Mouse (Mus musculus) retina, postnatal 1 day (tissue): ENCODE data around the gene Gm12248.
"Not testable (repeated sequence)": the region's sequence is repeated elsewhere in the genome, so short reads cannot be mapped to it uniquely, and the experiment has no call there.

Experiments used
- DNase-seq: peaks from one replicate; pipeline ENCODE4 v3.0.0-alpha.2; 2012

Gene Gm12248

GRCm38 (mm10) chr11:58102146-58102545 is 9.2 kb upstream of the Gm12248 start:
- DNase-seq = no peak

GRCm38 (mm10) chr11:58101194-58101720 is 8.3 kb upstream of the Gm12248 start:
- DNase-seq = no peak

DNA sequence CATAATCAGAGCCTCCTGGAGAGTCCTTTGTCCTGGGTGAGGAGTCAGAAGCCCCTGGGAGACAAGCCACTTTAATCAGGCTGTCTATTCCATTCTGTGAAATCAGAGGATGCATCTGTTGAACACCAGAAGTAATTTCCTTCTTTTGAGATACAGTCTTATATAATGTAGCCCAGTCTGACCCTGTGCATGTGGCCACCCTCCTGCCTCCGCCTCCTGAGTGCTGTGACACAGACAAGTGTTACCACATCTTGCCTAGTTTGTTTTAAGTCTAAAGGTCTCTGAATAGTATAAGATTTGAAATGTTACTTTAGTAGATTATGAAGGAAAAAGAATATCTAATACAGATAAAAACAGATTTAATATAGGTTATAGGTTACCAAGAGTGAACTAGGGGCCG is 7.1 kb upstream of the Gm12248 start:
- DNase-seq = no peak

- DNase-seq = not testable (repeated sequence)
Measured at GRCm38 (mm10) chr11:58098366-58098720, 5.4 kb upstream of the Gm12248 start.

DNA sequence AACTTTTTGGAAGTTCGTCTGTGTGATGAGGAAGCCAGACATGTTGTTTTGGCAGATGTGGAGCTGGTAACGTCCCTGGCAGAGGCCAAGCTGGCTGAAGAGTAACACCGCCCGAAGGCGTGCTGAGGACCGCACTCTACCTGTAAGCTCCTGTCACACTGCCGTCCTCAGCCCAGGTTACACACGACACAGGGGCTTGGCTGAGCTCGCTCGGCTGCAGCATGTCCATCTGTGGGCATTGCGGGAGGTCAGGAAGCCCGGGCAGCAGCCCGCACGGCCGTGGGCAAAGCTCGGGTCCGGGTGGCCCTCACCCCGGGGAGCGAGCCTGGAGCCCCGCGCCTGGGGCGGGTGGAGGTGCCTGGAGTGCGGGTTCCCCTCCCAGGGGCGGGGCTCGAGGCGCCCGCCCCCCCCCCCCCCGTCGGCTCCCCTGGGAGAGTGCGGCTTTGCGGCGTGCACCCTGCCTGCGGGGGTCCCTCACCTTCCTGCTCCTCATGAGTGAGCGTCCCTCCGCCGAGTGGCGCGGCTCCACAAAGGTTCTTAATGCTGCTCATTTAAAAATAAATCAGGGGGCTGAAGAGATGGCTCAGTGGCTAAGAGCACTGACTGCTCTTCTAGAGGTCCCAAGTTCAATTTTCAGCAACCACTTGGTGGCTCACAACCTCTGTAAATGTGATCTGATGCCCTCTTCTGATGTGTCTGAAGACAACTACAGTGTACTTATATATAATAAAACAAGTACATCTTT is 4.9 kb upstream of the Gm12248 start:
- peak; percentile 30 for DNase-seq

- no peak for DNase-seq
Measured at GRCm38 (mm10) chr11:58096821-58097620, 4.1 kb upstream of the Gm12248 start.

GRCm38 (mm10) chr11:58096160-58096559 is 3.2 kb upstream of the Gm12248 start:
- DNase-seq = no peak

GRCm38 (mm10) chr11:58095561-58095960 is 2.6 kb upstream of the Gm12248 start:
- no peak for DNase-seq

DNA sequence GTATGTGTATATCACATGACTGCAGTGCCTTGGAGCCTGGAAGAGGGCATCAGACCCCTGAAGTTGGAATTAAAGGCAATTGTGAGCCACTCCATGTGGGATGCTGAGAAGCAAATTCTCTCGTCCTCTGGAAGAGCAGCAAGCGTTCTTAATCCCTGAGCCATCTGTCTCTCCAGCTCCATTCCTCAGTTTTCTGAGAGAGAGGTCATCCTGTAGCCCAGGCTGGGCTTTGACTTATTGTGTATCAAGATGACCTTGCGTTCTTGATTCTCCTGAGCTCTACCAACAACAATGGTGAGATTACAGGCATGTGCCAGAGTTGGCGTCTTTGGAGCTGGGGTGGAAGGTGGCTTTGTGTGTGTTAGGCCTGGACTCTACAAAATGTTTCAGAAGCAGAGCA is 1.8 kb upstream of the Gm12248 start:
- DNase-seq = peak; percentile 51

- no peak for DNase-seq
Measured at GRCm38 (mm10) chr11:58092541-58092940, 393 bp downstream of the Gm12248 start.

- DNase-seq = no peak
Measured at GRCm38 (mm10) chr11:58081716-58082115, 11.2 kb downstream of the Gm12248 start.

DNA sequence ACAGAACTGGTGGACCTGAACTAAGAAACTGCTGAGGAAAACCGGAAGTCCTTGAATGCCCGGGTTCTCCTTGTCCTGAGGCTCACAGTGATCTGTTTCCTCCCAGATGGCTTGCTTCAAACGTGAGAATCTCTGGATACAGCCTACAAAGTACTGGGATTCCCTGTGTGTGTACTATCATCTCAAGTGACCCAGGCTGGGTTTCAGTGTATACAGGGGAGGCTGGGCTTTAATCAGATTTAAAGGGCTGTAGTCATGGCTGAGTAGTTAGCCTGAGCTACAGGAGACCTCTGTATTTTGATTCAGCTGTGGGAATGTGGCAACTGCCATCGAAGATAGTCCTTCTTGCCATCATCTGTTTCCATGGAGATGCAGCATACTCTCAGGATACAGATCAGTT is 15.7 kb downstream of the Gm12248 start:
- no peak for DNase-seq

DNA sequence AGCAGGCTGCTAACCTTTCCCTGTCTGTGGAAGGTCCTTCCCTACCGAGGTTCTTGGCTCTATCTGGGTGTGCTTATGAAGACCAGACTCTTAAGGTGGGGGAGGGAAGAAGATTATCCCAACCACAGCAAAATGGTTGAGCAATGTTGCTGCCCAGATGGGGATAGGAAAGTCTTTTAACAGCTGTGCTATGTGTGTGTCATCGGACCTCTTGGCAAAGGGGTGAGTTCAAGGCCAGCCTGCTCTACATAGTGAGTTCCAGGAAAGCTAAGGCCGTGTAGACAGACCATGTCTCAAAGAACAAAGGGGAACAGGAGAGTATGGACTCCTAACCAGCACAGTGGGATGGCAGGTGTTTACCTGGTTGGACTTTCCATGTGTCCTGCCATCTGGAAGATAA is 20.0 kb downstream of the Gm12248 start:
- no peak for DNase-seq

- DNase-seq = no peak
Measured at GRCm38 (mm10) chr11:58065025-58065424, 27.9 kb downstream of the Gm12248 start.

- no peak for DNase-seq
Measured at GRCm38 (mm10) chr11:58062586-58062985, 30.3 kb downstream of the Gm12248 start.

DNA sequence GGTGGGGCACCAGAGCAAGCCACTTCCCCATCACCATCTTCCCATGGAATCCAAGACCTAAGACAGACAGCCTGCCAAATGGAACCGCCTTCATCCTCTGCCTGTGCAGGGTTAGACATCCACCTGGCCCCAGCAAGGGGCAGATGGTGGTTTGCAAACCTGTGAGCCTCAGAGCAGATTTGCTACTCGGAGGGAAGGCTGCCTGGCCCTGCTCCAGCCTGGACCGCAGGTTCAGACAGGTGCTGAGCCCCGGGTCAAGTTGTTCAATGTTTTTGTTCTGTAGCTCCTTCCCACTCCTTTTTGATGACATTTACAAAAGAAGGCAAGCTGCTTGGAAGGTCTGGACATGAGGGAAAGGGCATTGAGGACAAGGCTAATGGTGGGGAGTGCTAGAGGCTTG is 31.7 kb downstream of the Gm12248 start:
- DNase-seq = not testable (repeated sequence)

GRCm38 (mm10) chr11:58059752-58060151 is 33.2 kb downstream of the Gm12248 start:
- not testable (repeated sequence) for DNase-seq

GRCm38 (mm10) chr11:58057455-58057854 is 35.5 kb downstream of the Gm12248 start:
- DNase-seq = peak; percentile 51

DNA sequence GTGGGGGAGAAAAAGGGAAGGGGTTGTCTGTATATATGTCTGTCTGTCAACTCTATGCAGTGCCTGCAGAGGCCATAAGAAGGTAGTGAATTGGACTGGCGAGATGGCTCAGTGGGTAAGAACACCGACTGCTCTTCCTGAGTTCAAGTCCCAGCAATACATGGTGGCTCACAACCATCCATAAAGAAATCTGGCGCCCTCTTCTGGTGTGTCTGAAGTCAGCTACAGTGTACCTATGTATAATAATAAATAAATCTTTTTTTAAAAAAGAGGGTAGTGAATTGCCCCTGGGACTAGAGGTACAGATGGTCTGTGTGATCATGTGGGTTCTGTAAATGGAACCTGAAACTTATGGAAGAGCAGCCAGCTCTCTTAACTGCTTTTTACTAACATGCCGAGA is 46.5 kb downstream of the Gm12248 start:
- no peak for DNase-seq

DNA sequence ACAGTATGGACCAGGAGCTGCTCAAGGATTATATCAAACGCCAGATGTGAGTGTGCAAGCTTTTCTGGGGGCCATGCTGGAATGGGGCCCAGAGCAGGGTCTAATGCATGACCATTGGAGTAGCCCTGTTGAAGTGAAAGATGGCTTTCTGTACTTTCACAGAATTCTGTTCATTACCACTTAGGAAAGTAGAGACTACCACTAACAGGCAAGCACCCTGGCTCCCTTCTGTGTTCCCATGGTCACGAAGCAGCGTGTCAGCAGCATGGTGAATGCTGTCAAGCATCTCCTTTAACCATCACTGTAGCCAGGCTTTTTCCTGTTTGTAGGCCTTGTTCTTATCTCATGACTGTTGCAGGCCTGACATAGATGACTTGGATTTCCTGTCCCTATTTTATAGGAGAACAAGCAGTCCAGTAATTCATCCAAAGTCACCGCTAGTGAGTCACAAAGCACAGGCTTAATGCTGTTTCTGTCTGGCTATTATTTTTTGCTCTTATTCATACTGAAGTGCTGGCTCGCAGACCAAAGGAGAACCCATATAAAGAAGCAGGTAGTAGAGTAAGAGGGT is 50.0 kb downstream of the Gm12248 start:
- DNase-seq = no peak

DNA sequence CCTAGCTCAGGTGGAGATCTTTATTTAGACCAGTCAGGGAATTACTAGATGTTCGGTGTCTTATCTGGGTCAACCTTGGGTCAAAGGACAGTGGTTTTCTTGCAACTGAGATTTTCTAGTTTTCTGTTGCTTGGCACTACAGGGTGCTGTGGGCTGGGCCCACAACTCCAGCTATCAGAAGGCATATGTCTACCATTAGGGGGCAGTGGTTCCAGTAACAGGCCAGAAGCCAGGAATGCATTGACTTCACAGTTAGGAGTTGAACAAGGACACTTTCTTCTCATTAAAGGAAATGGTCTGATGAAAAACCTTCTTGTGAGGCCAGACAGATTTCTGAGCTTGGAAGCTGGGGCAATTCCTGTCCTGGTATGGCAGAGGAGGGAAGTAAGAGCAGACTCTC is 53.9 kb downstream of the Gm12248 start:
- peak; percentile 38 for DNase-seq

- DNase-seq = no peak
Measured at GRCm38 (mm10) chr11:58033635-58034034, 59.3 kb downstream of the Gm12248 start.

GRCm38 (mm10) chr11:58031176-58031575 is 61.8 kb downstream of the Gm12248 start:
- no peak for DNase-seq

DNA sequence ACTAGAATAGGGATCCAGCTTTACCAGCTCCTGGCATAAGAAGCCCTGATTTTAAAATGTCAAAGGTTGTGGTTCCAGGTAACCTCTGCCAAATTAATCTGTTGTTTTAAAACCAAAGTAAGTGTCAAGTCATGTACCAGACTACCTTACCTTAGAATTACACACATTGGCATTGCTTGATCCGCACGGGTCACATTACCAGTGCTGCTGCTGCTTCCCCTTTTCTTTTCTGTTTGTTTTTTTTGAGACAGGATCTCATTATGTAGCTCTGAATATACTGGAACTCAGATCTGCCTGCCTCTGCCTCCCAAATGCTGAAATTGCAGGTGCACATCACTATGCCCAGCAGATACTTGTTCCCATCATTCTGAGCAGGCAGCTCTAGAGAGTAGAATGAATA is 63.1 kb downstream of the Gm12248 start:
- DNase-seq = no peak
